Mouse (Mus musculus): ENCODE data around the gene Gucy1a1. TPM values are rescaled to one million over a fixed set of nuclear protein-coding genes. Genes with fewer than 3 reads are reported as not detected.

Gucy1a1 gene
- total and polyA plus RNA-seq, 2 experiments from 2014 or later: 57.9 to 101 TPM

DNA sequence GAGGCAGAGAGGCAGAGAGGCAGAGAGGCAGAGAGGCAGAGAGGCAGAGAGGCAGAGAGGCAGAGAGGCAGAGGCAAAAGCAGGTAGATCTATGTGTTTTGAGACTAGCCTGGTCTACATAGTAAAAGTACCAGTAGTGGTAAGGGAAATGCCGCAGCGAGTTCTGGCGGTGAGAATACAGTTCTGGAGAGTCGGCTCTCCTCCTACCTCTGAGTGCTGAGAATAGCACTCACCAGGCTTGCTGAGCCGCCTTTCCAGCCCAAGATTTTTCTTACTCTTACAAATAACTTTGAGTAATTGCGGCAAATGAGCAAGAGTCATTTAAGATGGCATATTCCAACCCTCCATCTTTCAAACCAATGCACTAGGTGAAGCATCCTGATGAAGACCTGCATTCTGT lies 46.5 kb downstream of the Gucy1a1 start:
- no peak for ATAC-seq
- Histone ChIP-seq H3K9me3 (ENCODE audit: low read length) (no peaks in the 10 kb centered on the region), H3K27me3 (ENCODE audit: insufficient read depth, low read length) (no peaks in the 10 kb centered on the region), H3K4me2 (ENCODE audit: low read depth) (no peak overlapping the region), H3K9ac (no peak overlapping the region), H3K4me3 (ENCODE audit: low read depth, low read length) (no peak overlapping the region), H3K4me1 (ENCODE audit: insufficient read depth) (no peaks in the 10 kb centered on the region), H3K27ac (ENCODE audit: low read depth, low read length) (no peak overlapping the region), H3K36me3 (ENCODE audit: insufficient read depth) (peaks cover 15% of the 10 kb centered on the region)
- WGBS: 85% methylated on average over 6 of the region's 6 CpGs
- DNase-seq: no peak
- TF ChIP-seq CTCF (IDR thresholded peaks at IDR 0.05; ENCODE audit: low read depth): no peak

DNA sequence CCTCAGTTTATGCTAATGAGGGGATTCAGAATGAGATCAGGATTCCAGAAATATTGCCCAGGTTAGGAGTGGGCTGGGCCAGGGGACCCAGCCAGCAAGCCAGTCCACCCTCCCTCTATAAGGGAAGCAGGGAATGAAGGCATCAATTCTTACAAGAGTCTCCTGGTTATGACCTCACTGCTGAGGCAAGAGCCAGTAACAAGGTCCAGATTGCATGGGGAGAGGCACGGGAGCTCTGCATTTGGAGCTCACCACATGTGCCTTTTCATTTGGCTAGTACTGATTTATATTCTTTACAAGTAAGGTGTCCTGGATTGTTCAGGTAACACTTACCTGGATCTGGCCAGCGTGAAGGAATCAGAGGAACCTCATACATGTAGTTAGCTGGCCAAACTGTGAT lies 48.8 kb downstream of the Gucy1a1 start:
- ATAC-seq: no peak
- DNase-seq: no peak
- peaks cover 15% of the 10 kb centered on the region for H3K36me3 ChIP-seq (ENCODE audit: insufficient read depth)
- 83% methylated on average over 2 of the region's 2 CpGs for WGBS
- no peak for TF ChIP-seq CTCF (IDR thresholded peaks at IDR 0.05; ENCODE audit: low read depth)
- H3K27me3 ChIP-seq (ENCODE audit: insufficient read depth, low read length): no peaks in the 10 kb centered on the region
- no peak overlapping the region for H3K4me3 ChIP-seq (ENCODE audit: low read depth, low read length)
- no peak overlapping the region for H3K4me2 ChIP-seq (ENCODE audit: low read depth)
- no peaks in the 10 kb centered on the region for H3K9me3 ChIP-seq (ENCODE audit: low read length)
- no peaks in the 10 kb centered on the region for H3K4me1 ChIP-seq (ENCODE audit: insufficient read depth)
- H3K27ac ChIP-seq (ENCODE audit: low read depth, low read length): no peak overlapping the region
- no peak overlapping the region for H3K9ac ChIP-seq

DNA sequence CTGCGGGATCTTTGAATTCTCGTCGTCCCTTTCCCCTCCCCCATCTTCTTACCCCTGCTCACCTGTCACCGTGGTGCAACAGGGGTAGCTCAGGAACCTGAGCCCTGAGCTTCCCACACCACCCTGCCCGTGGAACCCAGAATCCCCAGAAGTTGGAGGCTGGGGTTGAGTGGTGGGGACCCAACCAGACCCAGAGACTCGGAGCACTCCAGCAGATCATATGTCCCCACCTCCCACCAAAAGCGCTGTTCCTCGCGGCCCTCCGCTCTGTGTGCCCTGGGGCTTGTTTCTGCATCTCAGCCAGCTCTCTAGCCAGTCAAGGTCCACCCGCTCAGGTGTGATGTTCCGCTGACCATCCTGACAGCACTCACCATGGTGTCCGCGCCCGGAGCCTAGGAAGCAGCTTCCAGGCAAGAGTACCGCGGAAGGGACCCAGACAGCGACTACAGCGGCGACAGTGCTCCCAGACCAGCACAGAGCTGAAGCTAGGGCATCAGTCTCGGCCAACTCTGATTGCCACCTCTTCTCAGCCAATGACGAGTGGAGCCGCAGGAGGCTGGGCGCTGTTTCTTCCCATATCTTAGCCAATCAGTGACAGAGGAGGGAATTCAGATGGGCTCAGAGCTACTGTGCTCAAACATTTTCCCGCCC lies 71.3 kb downstream of the Gucy1a1 start, which contains the start of gene Gucy1b1:
Gucy1b1 (minus strand) TSS at position 489 of the 651 bp plus-strand sequence.
- WGBS: 2% methylated on average over 25 of the region's 25 CpGs
- Histone ChIP-seq H3K9me3 (ENCODE audit: low read length) (no peaks in the 10 kb centered on the region), H3K27ac (ENCODE audit: low read depth, low read length) (peak within 1 kb of the TSS; percentile 90), H3K4me1 (ENCODE audit: insufficient read depth) (0 out of 2 replicates have a peak, but pooled peaks cover 3% of the 10 kb centered on the region), H3K4me2 (ENCODE audit: low read depth) (peak within 1 kb of the TSS; percentile 95), H3K4me3 (ENCODE audit: low read depth, low read length) (peak within 1 kb of the TSS; percentile 76), H3K36me3 (ENCODE audit: insufficient read depth) (no peaks in the 10 kb centered on the region), H3K27me3 (ENCODE audit: insufficient read depth, low read length) (no peaks in the 10 kb centered on the region), H3K9ac (peak within 1 kb of the TSS; percentile 77)
- TF ChIP-seq CTCF (IDR thresholded peaks at IDR 0.05; ENCODE audit: low read depth): no peak
- ATAC-seq: peak; percentile 99
- DNase-seq: peak; percentile 94

DNA sequence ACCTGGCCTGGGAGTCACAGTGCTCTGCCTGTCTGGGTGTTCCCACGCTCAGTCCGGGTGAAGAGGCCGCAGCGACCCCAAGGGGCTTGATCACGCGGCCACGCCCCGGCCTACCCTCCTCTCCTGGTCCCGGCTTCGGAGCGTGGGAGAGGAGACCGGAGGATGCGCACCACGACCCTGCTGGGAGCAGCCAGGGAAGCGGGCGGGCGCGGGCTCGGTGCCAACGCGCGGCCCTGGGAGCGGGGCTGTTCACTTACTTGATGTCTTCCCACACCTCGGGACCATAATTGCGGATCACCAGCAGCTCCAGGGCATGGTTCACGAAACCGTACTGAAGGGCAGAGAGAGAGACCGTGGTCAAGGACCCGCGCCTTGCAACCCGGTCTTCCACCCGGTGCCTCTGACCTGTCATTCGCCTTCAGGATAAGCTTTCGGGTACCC lies 71.8 kb downstream of the Gucy1a1 start:
- peak; percentile 76 for DNase-seq
- Histone ChIP-seq H3K4me1 (ENCODE audit: insufficient read depth) (peaks cover 3% of the 10 kb centered on the region; the same call in 1 of the 2 replicates), H3K36me3 (ENCODE audit: insufficient read depth) (no peaks in the 10 kb centered on the region), H3K9ac (peak overlapping the region; percentile 77), H3K4me3 (ENCODE audit: low read depth, low read length) (peak overlapping the region; percentile 76), H3K4me2 (ENCODE audit: low read depth) (peak overlapping the region; percentile 95), H3K9me3 (ENCODE audit: low read length) (no peaks in the 10 kb centered on the region), H3K27ac (ENCODE audit: low read depth, low read length) (peak overlapping the region; percentile 90), H3K27me3 (ENCODE audit: insufficient read depth, low read length) (no peaks in the 10 kb centered on the region)
- under 1% methylated on average over 34 of the region's 34 CpGs for WGBS
- ATAC-seq: peak; percentile 59
- peak; percentile 14; the same call in 1 of the 2 replicates for TF ChIP-seq CTCF (IDR thresholded peaks at IDR 0.05; ENCODE audit: low read depth)

DNA sequence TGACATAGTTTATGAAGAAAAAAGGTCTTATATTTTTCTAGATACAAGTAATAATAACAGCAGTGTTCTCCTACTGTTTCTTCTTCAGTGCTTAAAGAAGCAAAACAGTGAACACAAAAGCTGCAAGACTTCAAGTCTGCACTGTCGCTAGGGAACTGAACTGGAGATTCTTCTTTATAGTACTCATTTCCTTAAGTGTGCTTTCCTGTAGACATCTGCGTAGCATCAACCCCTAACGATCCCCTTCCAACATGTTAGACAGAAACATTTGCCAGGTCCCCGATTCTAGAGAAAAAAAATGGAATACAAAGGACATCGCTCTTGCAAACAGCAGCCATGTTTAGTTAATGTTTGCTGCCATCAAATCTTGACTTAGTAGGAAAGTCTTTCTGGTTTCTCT lies 77.8 kb downstream of the Gucy1a1 start:
- Histone ChIP-seq H3K27me3 (ENCODE audit: insufficient read depth, low read length) (no peaks in the 10 kb centered on the region), H3K9ac (no peak overlapping the region), H3K4me1 (ENCODE audit: insufficient read depth) (peaks cover 6% of the 10 kb centered on the region), H3K4me2 (ENCODE audit: low read depth) (no peak overlapping the region), H3K4me3 (ENCODE audit: low read depth, low read length) (no peak overlapping the region), H3K27ac (ENCODE audit: low read depth, low read length) (no peak overlapping the region), H3K36me3 (ENCODE audit: insufficient read depth) (no peaks in the 10 kb centered on the region), H3K9me3 (ENCODE audit: low read length) (no peaks in the 10 kb centered on the region)
- no peak for TF ChIP-seq CTCF (IDR thresholded peaks at IDR 0.05; ENCODE audit: low read depth)
- ATAC-seq (no peak), DNase-seq (no peak)
- 63% methylated on average over 5 of the region's 5 CpGs for WGBS

DNA sequence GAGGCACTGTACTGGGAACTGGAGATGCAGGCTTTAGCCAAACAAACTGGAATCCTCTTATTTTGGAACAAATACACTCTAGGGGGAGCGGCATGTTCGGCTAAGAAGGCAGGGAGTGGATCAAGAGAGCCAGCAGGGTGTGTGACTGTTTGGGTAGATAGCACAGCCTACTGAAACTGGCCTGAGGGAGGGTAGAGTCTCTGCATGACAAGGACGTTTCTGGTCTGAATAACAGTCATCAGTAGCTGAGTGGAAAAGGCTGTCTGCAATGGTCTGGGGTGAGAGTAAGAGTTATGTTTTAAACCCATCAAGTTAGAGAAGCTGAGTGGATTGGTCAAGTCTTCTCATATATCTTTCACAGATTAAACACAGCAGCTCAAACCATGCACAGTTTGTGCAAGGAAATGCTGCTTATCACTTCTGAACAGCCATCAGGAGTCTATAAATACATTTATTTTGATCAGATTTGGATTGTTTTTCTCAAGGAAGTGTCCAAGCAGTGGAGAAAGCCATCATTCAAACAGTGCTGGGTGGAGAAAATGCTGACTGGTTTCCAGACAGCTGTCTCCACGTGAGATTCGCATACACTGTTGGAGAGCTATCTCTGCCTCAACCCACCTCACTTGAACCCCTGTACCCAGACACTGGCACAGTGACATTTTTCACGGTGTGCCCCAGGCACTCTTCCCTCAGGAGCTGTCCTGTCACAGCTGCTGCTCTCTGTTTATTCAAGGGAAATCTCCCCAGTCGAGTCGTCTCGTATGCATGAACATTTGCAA lies 84.0 kb downstream of the Gucy1a1 start:
- 0 out of 2 replicates have a peak overlapping the region, but pooled peaks have one; percentile 15 for H3K27ac ChIP-seq (ENCODE audit: low read depth, low read length)
- H3K27me3 ChIP-seq (ENCODE audit: insufficient read depth, low read length): no peaks in the 10 kb centered on the region
- H3K4me3 ChIP-seq (ENCODE audit: low read depth, low read length): no peak overlapping the region
- no peak overlapping the region for H3K4me2 ChIP-seq (ENCODE audit: low read depth)
- H3K36me3 ChIP-seq (ENCODE audit: insufficient read depth): no peaks in the 10 kb centered on the region; the same call in none of the 2 replicates
- no peaks in the 10 kb centered on the region for H3K4me1 ChIP-seq (ENCODE audit: insufficient read depth)
- no peak for DNase-seq
- no peak for TF ChIP-seq CTCF (IDR thresholded peaks at IDR 0.05; ENCODE audit: low read depth)
- H3K9ac ChIP-seq: no peak overlapping the region
- WGBS: 45% methylated on average over 9 of the region's 9 CpGs
- no peaks in the 10 kb centered on the region for H3K9me3 ChIP-seq (ENCODE audit: low read length)
- ATAC-seq: 0 out of 2 replicates have a peak, but pooled peaks have one; percentile 16

DNA sequence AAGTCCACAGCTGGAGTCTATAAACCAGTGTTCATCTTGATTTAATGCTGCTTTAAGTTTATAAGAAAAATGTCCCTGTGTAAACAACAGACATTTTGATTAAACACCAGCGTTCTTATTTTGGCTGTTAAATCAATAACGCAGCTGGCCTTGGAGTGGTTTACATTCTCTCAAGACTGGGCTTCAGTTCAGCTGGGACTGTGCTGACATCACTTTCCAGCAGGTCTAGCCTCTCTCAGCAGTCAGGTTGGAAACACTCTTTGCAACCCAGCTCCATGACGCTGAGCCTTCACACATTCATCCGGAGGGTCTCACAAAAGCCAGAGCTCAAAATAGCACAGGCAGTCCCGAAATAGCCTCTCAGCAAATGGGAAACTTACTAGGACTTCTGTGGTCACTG lies 88.4 kb downstream of the Gucy1a1 start:
- TF ChIP-seq CTCF (IDR thresholded peaks at IDR 0.05; ENCODE audit: low read depth): no peak
- no peaks in the 10 kb centered on the region for H3K4me1 ChIP-seq (ENCODE audit: insufficient read depth)

More for the DNA sequence above, 88.4 kb downstream of the Gucy1a1 start:
- Histone ChIP-seq H3K4me3 (ENCODE audit: low read depth, low read length) (no peak overlapping the region), H3K4me2 (ENCODE audit: low read depth) (no peak overlapping the region), H3K27me3 (ENCODE audit: insufficient read depth, low read length) (no peaks in the 10 kb centered on the region), H3K9ac (no peak overlapping the region), H3K9me3 (ENCODE audit: low read length) (no peaks in the 10 kb centered on the region), H3K27ac (ENCODE audit: low read depth, low read length) (no peak overlapping the region), H3K36me3 (ENCODE audit: insufficient read depth) (no peaks in the 10 kb centered on the region; the same call in none of the 2 replicates)
- WGBS: 48% methylated on average over 5 of the region's 5 CpGs
- ATAC-seq (no peak; the same call in 1 of the 2 replicates), DNase-seq (no peak)

Data from forebrain, postnatal 0 days (tissue).